Mouse (Mus musculus): ENCODE data around the gene Zfp74.

DNA sequence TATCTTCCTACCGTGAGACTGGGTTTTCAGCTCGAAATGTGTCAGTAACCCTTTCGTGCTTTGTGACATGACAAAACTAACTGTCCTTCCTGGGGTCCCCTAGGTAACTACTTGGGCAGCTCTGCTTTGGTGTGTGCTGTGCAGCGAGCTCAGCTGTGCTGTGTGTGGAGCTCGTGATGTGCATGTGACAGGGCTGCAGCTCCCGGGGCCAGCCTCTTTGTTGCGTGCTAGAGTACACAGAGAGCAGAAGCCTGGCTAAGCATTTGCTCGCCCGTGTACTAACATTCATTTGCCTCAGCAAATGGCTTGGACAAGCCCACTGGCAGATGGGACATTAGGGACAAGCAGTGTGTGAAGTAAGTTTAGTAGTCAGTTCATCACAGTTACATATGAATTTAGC lies 39.5 kb upstream of the Zfp74 start:
- TF ChIP-seq POLR2A (IDR thresholded peaks at IDR 0.05; ENCODE audit: borderline replicate concordance, insufficient read depth, low read length) (no peak), CTCF (IDR thresholded peaks at IDR 0.05; ENCODE audit: borderline replicate concordance, insufficient read depth, low read depth, low read length) (no peak)

All from cerebellum, adult 2 months (tissue).